Mouse (Mus musculus) cerebellum, postnatal 10 days (tissue): ENCODE data around the gene Rps15.
"Not testable (repeated sequence)": the region's sequence is repeated elsewhere in the genome, so short reads cannot be mapped to it uniquely, and the experiment has no call there.

Source experiments
- DNase-seq, 2 experiments: peaks; one replicate each; pipeline ENCODE4 v3.0.0; 2021; ENCODE audit warnings: mixed read lengths in 2 of 2

Gene Rps15

GRCm38 (mm10) chr10:80292251-80293146, at the start of gene Rps15:
Rps15 (plus strand) TSS chr10:80292453.
- peak; percentile 99 for DNase-seq

GRCm38 (mm10) chr10:80242607-80243006, 49.6 kb upstream of the Rps15 start:
- no peak for DNase-seq

GRCm38 (mm10) chr10:80244791-80245399, 47.4 kb upstream of the Rps15 start:
- DNase-seq = peak; percentile 86 to 91

- peak; percentile 95 to 98 for DNase-seq
Observed at GRCm38 (mm10) chr10:80245600-80245999, 46.7 kb upstream of the Rps15 start.

GRCm38 (mm10) chr10:80247849-80248248, 44.4 kb upstream of the Rps15 start:
- DNase-seq = peak; percentile 59 to 62

- not testable (repeated sequence) for DNase-seq
Observed at GRCm38 (mm10) chr10:80248437-80248836, 43.8 kb upstream of the Rps15 start.

- peak; percentile 95 to 97 for DNase-seq
Observed at GRCm38 (mm10) chr10:80248971-80249640, 43.1 kb upstream of the Rps15 start, which contains the start of gene Ndufs7. Ndufs7 (plus strand) TSS chr10:80249121.

- DNase-seq = no peak
Observed at GRCm38 (mm10) chr10:80250059-80250458, 42.2 kb upstream of the Rps15 start.

- no peak for DNase-seq
Observed at GRCm38 (mm10) chr10:80250573-80250972, 41.7 kb upstream of the Rps15 start.

- DNase-seq = no peak
Observed at GRCm38 (mm10) chr10:80252011-80252410, 40.2 kb upstream of the Rps15 start.

- DNase-seq = no peak
Observed at GRCm38 (mm10) chr10:80252493-80253274, 39.6 kb upstream of the Rps15 start.

GRCm38 (mm10) chr10:80253551-80253950, 38.7 kb upstream of the Rps15 start:
- no peak for DNase-seq

GRCm38 (mm10) chr10:80254331-80255297, 37.6 kb upstream of the Rps15 start:
- no peak for DNase-seq

GRCm38 (mm10) chr10:80255881-80256535, 36.2 kb upstream of the Rps15 start:
- peak; percentile 81 to 86 for DNase-seq

GRCm38 (mm10) chr10:80257936-80258335, 34.3 kb upstream of the Rps15 start:
- DNase-seq = peak in 1 of 2 experiments; percentile 45

GRCm38 (mm10) chr10:80258752-80259462, 33.3 kb upstream of the Rps15 start:
- peak in 1 of 2 experiments; percentile 43 for DNase-seq

- peak; percentile 44 to 58 for DNase-seq
Observed at GRCm38 (mm10) chr10:80259463-80259805, 32.8 kb upstream of the Rps15 start.

- DNase-seq = peak; percentile 95 to 96
Observed at GRCm38 (mm10) chr10:80259861-80260641, 32.2 kb upstream of the Rps15 start.
